Mouse (Mus musculus) forebrain, embryonic 11.5 days (tissue): ENCODE measurements around the gene Elf4. TPM values are rescaled to one million over a fixed set of nuclear protein-coding genes. Genes with fewer than 3 reads are reported as not detected.
"Not testable (repeated sequence)": the region's sequence is repeated elsewhere in the genome, so short reads cannot be mapped to it uniquely, and the experiment has no call there.

Experiments used
- ATAC-seq: fragments of 200-750 bp; cut with Nextera tagmentation; replicated peaks from 2 replicates; pipeline ENCODE4 v1.8.0; 2017; ENCODE audit warnings: moderate TSS enrichment; ENCODE audit not compliant: low FRiP score
- DNase-seq: peaks from one replicate; pipeline ENCODE4 v3.0.0-alpha.2; 2017; ENCODE audit warnings: low spot score
- H3K27ac ChIP-seq: fragments of 300-500 bp; sonication (generic); 2 replicates; pipeline ENCODE4 v1.5.1; 2014; ENCODE audit warnings: low read depth, low read length
- H3K27me3 ChIP-seq: fragments of 300-500 bp; sonication (generic); 2 replicates; pipeline ENCODE4 v1.6.1; 2014; ENCODE audit warnings: mild to moderate bottlenecking, low read length, mixed read lengths; ENCODE audit not compliant: control insufficient read depth, insufficient read depth
- H3K36me3 ChIP-seq: fragments of 300-500 bp; sonication (generic); 2 replicates; pipeline ENCODE4 v1.6.1; 2014; ENCODE audit warnings: mild to moderate bottlenecking, low read length, moderate library complexity, mixed read lengths; ENCODE audit not compliant: control insufficient read depth, insufficient read depth
- H3K4me1 ChIP-seq: fragments of 300-500 bp; sonication (generic); replicated peaks from 2 replicates; pipeline ENCODE4 v1.6.1; 2014; ENCODE audit warnings: low read length, mixed read lengths; ENCODE audit not compliant: control insufficient read depth, insufficient read depth
- H3K4me2 ChIP-seq: fragments of 300-500 bp; sonication (generic); 2 replicates; pipeline ENCODE4 v1.6.1; 2014; ENCODE audit warnings: low read depth, mild to moderate bottlenecking, low read length, moderate library complexity, mixed read lengths; ENCODE audit not compliant: severe bottlenecking
- H3K4me3 ChIP-seq: fragments of 300-500 bp; sonication (generic); 2 replicates; pipeline ENCODE4 v1.5.1; 2014; ENCODE audit warnings: low read depth, low read length
- H3K9ac ChIP-seq: fragments of 300-500 bp; sonication (generic); 2 replicates; pipeline ENCODE4 v1.6.1; 2014; ENCODE audit warnings: low read length
- H3K9me3 ChIP-seq: fragments of 300-500 bp; sonication (generic); 2 replicates; pipeline ENCODE4 v1.6.1; 2016; ENCODE audit warnings: low read length, mixed read lengths; ENCODE audit not compliant: control insufficient read depth
- WGBS: fragments of 180-500 bp; shearing (Covaris S2); extraction: QIAGEN DNeasy Blood & Tissue Kit; methylation state at CpG from one replicate; pipeline ENCODE4 v1.1.7; 2014; 5-methylcytosine and 5-hydroxymethylcytosine counted together
- polyA plus RNA-seq: library from polyadenylated mRNA; unstranded; fragments of >200 nt; fragmentation: Nextera tagmentation; extraction: Ambion mirVana; gene quantifications from 2 replicates; pipeline ENCODE4 v1.2.1, GENCODE M21; 2014

Elf4 gene
- polyA plus RNA-seq, 1 experiment from 2014 or later: 3.2 TPM

- DNase-seq: no peak
- H3K9ac ChIP-seq: no peak overlapping the region
- H3K36me3 ChIP-seq: no peaks in the 10 kb centered on the region
- no peak for ATAC-seq
- H3K4me2 ChIP-seq: peak overlapping the region; percentile 40
- peaks cover 2% of the 10 kb centered on the region; the same call in 1 of the 2 replicates for H3K4me1 ChIP-seq
- H3K9me3 ChIP-seq: no peaks in the 10 kb centered on the region
- WGBS: 34% methylated on average over 9 of the region's 9 CpGs
- H3K27ac ChIP-seq: no peak overlapping the region
- H3K27me3 ChIP-seq: peaks cover 21% of the 10 kb centered on the region
- no peak overlapping the region; the same call in 1 of the 2 replicates for H3K4me3 ChIP-seq
Measured at GRCm38 (mm10) chrX:48452231-48452890, 10.6 kb downstream of the Elf4 start.

GRCm38 (mm10) chrX:48449646-48450045, 13.3 kb downstream of the Elf4 start:
- Histone ChIP-seq H3K36me3 (no peaks in the 10 kb centered on the region), H3K4me2 (no peak overlapping the region), H3K9ac (no peak overlapping the region), H3K27me3 (peaks cover 20% of the 10 kb centered on the region), H3K9me3 (no peaks in the 10 kb centered on the region), H3K4me1 (peaks cover 2% of the 10 kb centered on the region; the same call in 1 of the 2 replicates), H3K4me3 (no peak overlapping the region), H3K27ac (no peak overlapping the region)
- no peak for DNase-seq
- no peak for ATAC-seq
- 20% methylated on average over 10 of the region's 10 CpGs for WGBS

GRCm38 (mm10) chrX:48444677-48445076, 18.3 kb downstream of the Elf4 start:
- 89% methylated on average over 4 of the region's 4 CpGs for WGBS
- H3K27me3 ChIP-seq: no peaks in the 10 kb centered on the region
- ATAC-seq (no peak), DNase-seq (no peak)
- H3K9me3 ChIP-seq: no peaks in the 10 kb centered on the region
- no peak overlapping the region for H3K4me3 ChIP-seq
- no peaks in the 10 kb centered on the region for H3K36me3 ChIP-seq
- no peak overlapping the region for H3K27ac ChIP-seq
- H3K4me1 ChIP-seq: no peaks in the 10 kb centered on the region; the same call in 1 of the 2 replicates
- H3K9ac ChIP-seq: no peak overlapping the region
- H3K4me2 ChIP-seq: no peak overlapping the region

- Histone ChIP-seq H3K4me2 (no peak overlapping the region), H3K4me3 (no peak overlapping the region), H3K27me3 (no peaks in the 10 kb centered on the region), H3K9ac (no peak overlapping the region), H3K27ac (no peak overlapping the region), H3K9me3 (no peaks in the 10 kb centered on the region), H3K4me1 (no peaks in the 10 kb centered on the region), H3K36me3 (no peaks in the 10 kb centered on the region)
- DNase-seq: no peak
- 89% methylated on average over 7 of the region's 7 CpGs for WGBS
- ATAC-seq: no peak
Measured at GRCm38 (mm10) chrX:48441954-48442353, 21.0 kb downstream of the Elf4 start.

- Histone ChIP-seq H3K9ac (no peak overlapping the region), H3K36me3 (no peaks in the 10 kb centered on the region), H3K4me1 (no peaks in the 10 kb centered on the region), H3K4me3 (no peak overlapping the region), H3K27me3 (no peaks in the 10 kb centered on the region), H3K9me3 (no peaks in the 10 kb centered on the region), H3K27ac (no peak overlapping the region), H3K4me2 (no peak overlapping the region)
- 86% methylated on average over 6 of the region's 6 CpGs for whole genome bisulfite sequencing
- DNase-seq: no peak
- no peak for ATAC-seq
Measured at GRCm38 (mm10) chrX:48441548-48441947, 21.4 kb downstream of the Elf4 start.

- ATAC-seq: no peak
- no peak overlapping the region for H3K9ac ChIP-seq
- H3K4me2 ChIP-seq: no peak overlapping the region
- no peak overlapping the region for H3K4me3 ChIP-seq
- DNase-seq: no peak
- no peaks in the 10 kb centered on the region for H3K36me3 ChIP-seq
- H3K27me3 ChIP-seq: no peaks in the 10 kb centered on the region
- H3K27ac ChIP-seq: no peak overlapping the region
- H3K4me1 ChIP-seq: no peaks in the 10 kb centered on the region
- WGBS: 84% methylated on average over 4 of the region's 4 CpGs
- H3K9me3 ChIP-seq: no peaks in the 10 kb centered on the region
Measured at GRCm38 (mm10) chrX:48439036-48439435, 23.9 kb downstream of the Elf4 start.

GRCm38 (mm10) chrX:48436082-48436481, 26.9 kb downstream of the Elf4 start:
- not testable (repeated sequence) for H3K27me3 ChIP-seq, H3K27ac ChIP-seq, H3K36me3 ChIP-seq, ATAC-seq, H3K4me1 ChIP-seq, H3K4me3 ChIP-seq, H3K9ac ChIP-seq, DNase-seq, H3K9me3 ChIP-seq, H3K4me2 ChIP-seq
- 88% methylated on average over 6 of the region's 7 CpGs for WGBS

- no peaks in the 10 kb centered on the region for H3K27me3 ChIP-seq
- 82% methylated on average over 9 of the region's 9 CpGs for WGBS
- no peak for DNase-seq
Measured at GRCm38 (mm10) chrX:48435477-48435900, 27.4 kb downstream of the Elf4 start.

GRCm38 (mm10) chrX:48434251-48434650, 28.7 kb downstream of the Elf4 start:
- ATAC-seq: no peak
- H3K27ac ChIP-seq: no peak overlapping the region

More at GRCm38 (mm10) chrX:48435477-48435900, 27.4 kb downstream of the Elf4 start:
- no peaks in the 10 kb centered on the region for H3K9me3 ChIP-seq
- no peaks in the 10 kb centered on the region for H3K36me3 ChIP-seq
- no peak for ATAC-seq
- no peak overlapping the region for H3K27ac ChIP-seq
- no peak overlapping the region for H3K9ac ChIP-seq
- H3K4me1 ChIP-seq: no peaks in the 10 kb centered on the region
- no peak overlapping the region for H3K4me2 ChIP-seq
- H3K4me3 ChIP-seq: no peak overlapping the region

More at GRCm38 (mm10) chrX:48434251-48434650, 28.7 kb downstream of the Elf4 start:
- DNase-seq: no peak
- H3K9me3 ChIP-seq: no peaks in the 10 kb centered on the region
- H3K4me1 ChIP-seq: no peaks in the 10 kb centered on the region
- no peaks in the 10 kb centered on the region for H3K36me3 ChIP-seq
- H3K4me2 ChIP-seq: no peak overlapping the region
- H3K27me3 ChIP-seq: no peaks in the 10 kb centered on the region
- no peak overlapping the region for H3K4me3 ChIP-seq
- H3K9ac ChIP-seq: no peak overlapping the region
- WGBS: 91% methylated on average over 1 of the region's 1 CpGs
